Mouse (Mus musculus) cerebellum, adult 8-10 months (tissue): Measurements from ENCODE around the gene Cask.
A peak's percentile ranks its signal among the peaks of the same experiment; 100 is the strongest.

Experiments
- DNase-seq: peaks from one replicate; pipeline ENCODE4 v3.0.0; 2022

Gene Cask

GRCm38 (mm10) chrX:13718283-13718682 lies 132.9 kb downstream of the Cask start:
- DNase-seq = no peak

GRCm38 (mm10) chrX:13716796-13717569 lies 134.2 kb downstream of the Cask start:
- no peak for DNase-seq

GRCm38 (mm10) chrX:13710174-13710573 lies 141.0 kb downstream of the Cask start:
- peak; percentile 54 for DNase-seq

GRCm38 (mm10) chrX:13705051-13705450 lies 146.1 kb downstream of the Cask start:
- peak; percentile 8 for DNase-seq

- no peak for DNase-seq
Measured at GRCm38 (mm10) chrX:13700681-13701080, 150.5 kb downstream of the Cask start.

GRCm38 (mm10) chrX:13691865-13692264 lies 159.3 kb downstream of the Cask start:
- no peak for DNase-seq

GRCm38 (mm10) chrX:13688356-13688755 lies 162.8 kb downstream of the Cask start:
- DNase-seq = no peak

GRCm38 (mm10) chrX:13686589-13686988 lies 164.6 kb downstream of the Cask start:
- no peak for DNase-seq

GRCm38 (mm10) chrX:13681748-13682147 lies 169.4 kb downstream of the Cask start:
- no peak for DNase-seq

GRCm38 (mm10) chrX:13673001-13673400 lies 178.2 kb downstream of the Cask start:
- no peak for DNase-seq

- DNase-seq = no peak
Measured at GRCm38 (mm10) chrX:13670342-13670741, 180.8 kb downstream of the Cask start.

- DNase-seq = no peak
Measured at GRCm38 (mm10) chrX:13668867-13669266, 182.3 kb downstream of the Cask start.

GRCm38 (mm10) chrX:13661063-13661462 lies 190.1 kb downstream of the Cask start, which contains the start of gene Gpr82:
Gene Gpr82 (plus strand): TSS chrX:13661363.
- DNase-seq = no peak

GRCm38 (mm10) chrX:13659201-13659890 lies 191.8 kb downstream of the Cask start:
- no peak for DNase-seq

- DNase-seq = no peak
Measured at GRCm38 (mm10) chrX:13658616-13659140, 192.5 kb downstream of the Cask start.

- peak; percentile 38 for DNase-seq
Measured at GRCm38 (mm10) chrX:13656721-13657120, 194.4 kb downstream of the Cask start.

GRCm38 (mm10) chrX:13655906-13656305 lies 195.3 kb downstream of the Cask start:
- no peak for DNase-seq

- no peak for DNase-seq
Measured at GRCm38 (mm10) chrX:13655005-13655421, 196.2 kb downstream of the Cask start.

GRCm38 (mm10) chrX:13652291-13652690 lies 198.9 kb downstream of the Cask start:
- DNase-seq = no peak

- DNase-seq = no peak
Measured at GRCm38 (mm10) chrX:13651889-13652288, 199.3 kb downstream of the Cask start.

- DNase-seq = no peak
Measured at GRCm38 (mm10) chrX:13638894-13639293, 212.3 kb downstream of the Cask start.

GRCm38 (mm10) chrX:13636398-13636797 lies 214.8 kb downstream of the Cask start:
- DNase-seq = no peak

GRCm38 (mm10) chrX:13631599-13632283 lies 219.4 kb downstream of the Cask start, which contains the start of gene Gpr34:
Gene Gpr34 (plus strand): TSS chrX:13632089.
- no peak for DNase-seq
